Mouse (Mus musculus): ENCODE results near the gene Cwc25.
"Not testable (repeated sequence)": the region's sequence is repeated elsewhere in the genome, so short reads cannot be mapped to it uniquely, and the experiment has no call there.

Gene Cwc25

GRCm38 (mm10) chr11:97723709-97724108, 42.6 kb downstream of the Cwc25 start:
- DNase-seq (ENCODE audit: low spot score) = no peak

- DNase-seq (ENCODE audit: low spot score) = no peak
Observed at GRCm38 (mm10) chr11:97721338-97721737, 45.0 kb downstream of the Cwc25 start.

- DNase-seq (ENCODE audit: low spot score) = no peak
Observed at GRCm38 (mm10) chr11:97719041-97719440, 47.3 kb downstream of the Cwc25 start.

- no peak for DNase-seq (ENCODE audit: low spot score)
Observed at GRCm38 (mm10) chr11:97718281-97718860, 48.0 kb downstream of the Cwc25 start.

- no peak for DNase-seq (ENCODE audit: low spot score)
Observed at GRCm38 (mm10) chr11:97717369-97718280, 48.7 kb downstream of the Cwc25 start.

GRCm38 (mm10) chr11:97716021-97716420, 50.3 kb downstream of the Cwc25 start:
- DNase-seq (ENCODE audit: low spot score) = no peak

- DNase-seq (ENCODE audit: low spot score) = no peak
Observed at GRCm38 (mm10) chr11:97714784-97715760, 51.3 kb downstream of the Cwc25 start.

GRCm38 (mm10) chr11:97714356-97714755, 52.0 kb downstream of the Cwc25 start:
- no peak for DNase-seq (ENCODE audit: low spot score)

GRCm38 (mm10) chr11:97713896-97714295, 52.5 kb downstream of the Cwc25 start:
- no peak for DNase-seq (ENCODE audit: low spot score)

- no peak for DNase-seq (ENCODE audit: low spot score)
Observed at GRCm38 (mm10) chr11:97712286-97712685, 54.1 kb downstream of the Cwc25 start.

GRCm38 (mm10) chr11:97711200-97711900, 55.0 kb downstream of the Cwc25 start:
- DNase-seq (ENCODE audit: low spot score) = no peak

- DNase-seq (ENCODE audit: low spot score) = not testable (repeated sequence)
Observed at GRCm38 (mm10) chr11:97710067-97710466, 56.3 kb downstream of the Cwc25 start.

- DNase-seq (ENCODE audit: low spot score) = peak; percentile 98
Observed at GRCm38 (mm10) chr11:97703039-97703826, 63.1 kb downstream of the Cwc25 start, which contains the start of gene Psmb3. Gene Psmb3 (plus strand): TSS chr11:97703399.

GRCm38 (mm10) chr11:97702393-97702745, 64.0 kb downstream of the Cwc25 start:
- peak; percentile 94 for DNase-seq (ENCODE audit: low spot score)

GRCm38 (mm10) chr11:97701581-97702392, 64.6 kb downstream of the Cwc25 start:
- no peak for DNase-seq (ENCODE audit: low spot score)

GRCm38 (mm10) chr11:97700746-97701580, 65.4 kb downstream of the Cwc25 start:
- no peak for DNase-seq (ENCODE audit: low spot score)

- DNase-seq (ENCODE audit: low spot score) = peak; percentile 72
Observed at GRCm38 (mm10) chr11:97700003-97700745, 66.2 kb downstream of the Cwc25 start, which contains the start of gene Pcgf2. Gene Pcgf2 (minus strand): TSS chr11:97700497.

- peak; percentile 62 for DNase-seq (ENCODE audit: low spot score)
Observed at GRCm38 (mm10) chr11:97699626-97700002, 66.7 kb downstream of the Cwc25 start.
